Mouse (Mus musculus): ENCODE data around the gene Klc2.

DNA sequence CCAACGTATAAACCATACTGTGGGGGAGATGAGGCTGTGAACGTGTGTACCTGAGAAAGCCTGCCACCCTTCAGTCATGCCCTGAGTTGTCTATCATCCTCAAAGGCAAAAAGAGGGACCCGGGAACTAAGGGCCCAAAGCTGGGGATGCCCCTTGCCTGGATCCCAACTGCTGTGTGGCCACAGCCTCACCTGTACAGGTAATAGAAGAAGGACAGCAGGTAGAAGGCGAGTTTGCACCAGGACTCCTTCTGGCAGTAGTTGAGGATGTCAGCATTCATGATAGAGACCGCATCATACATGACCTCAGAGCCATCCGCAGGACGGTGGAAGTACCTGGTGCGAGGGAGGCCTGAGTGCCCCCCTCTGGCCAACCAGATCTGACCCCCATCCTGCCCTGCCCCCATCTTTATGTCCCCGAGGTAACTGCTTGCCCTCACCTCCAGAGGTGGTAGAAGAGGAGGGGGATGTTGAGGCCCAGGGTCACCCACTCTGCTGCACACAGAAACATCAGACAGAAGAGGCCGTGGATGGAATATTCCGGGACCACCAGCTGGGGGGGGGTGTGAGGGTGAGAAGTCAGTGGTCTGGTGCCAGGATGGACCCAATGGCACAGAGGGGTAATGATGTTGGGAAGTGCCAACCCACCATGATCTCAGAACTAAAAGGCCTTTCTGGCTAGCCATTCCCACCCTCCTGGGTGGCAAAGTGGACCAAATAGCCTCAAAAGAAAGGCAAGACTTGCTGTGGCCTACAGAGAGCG, 24.7 kb downstream of the Klc2 start:
- TF ChIP-seq GATA1 (IDR thresholded peaks at IDR 0.05; ENCODE audit: borderline replicate concordance, low read length) (no peak), FLI1 (IDR thresholded peaks at IDR 0.05; ENCODE audit: low read length) (no peak)

All from megakaryocyte, embryonic 14.5 days (primary cell).